Mouse (Mus musculus) small intestine, adult 2 months (tissue): ENCODE measurements around the gene Taok3. TPM values are rescaled to one million over a fixed set of nuclear protein-coding genes. Genes with fewer than 3 reads are reported as not detected.

ENCODE experiments used
- H3K27ac ChIP-seq: fragments of 200-500 bp; 2 replicates; pipeline ENCODE4 v1.5.1; 2012; ENCODE audit warnings: low read depth, low read length, control low read depth, inconsistent platforms; ENCODE audit not compliant: insufficient read depth
- H3K27me3 ChIP-seq: fragments of 200-500 bp; 2 replicates; pipeline ENCODE4 v1.6.1; 2012; ENCODE audit warnings: mild to moderate bottlenecking, moderate library complexity, low read length, inconsistent platforms; ENCODE audit not compliant: control insufficient read depth, insufficient read depth
- H3K36me3 ChIP-seq: fragments of 200-500 bp; 2 replicates; pipeline ENCODE4 v1.6.1; 2012; ENCODE audit warnings: mild to moderate bottlenecking, low read length, control low read depth, inconsistent platforms; ENCODE audit not compliant: control insufficient read depth, insufficient read depth
- H3K4me1 ChIP-seq: fragments of 200-500 bp; 2 replicates; pipeline ENCODE4 v1.6.1; 2012; ENCODE audit warnings: low read length, inconsistent platforms, mixed read lengths; ENCODE audit not compliant: control insufficient read depth, insufficient read depth, insufficient read length
- H3K4me3 ChIP-seq: fragments of 200-500 bp; 2 replicates; pipeline ENCODE4 v1.5.1; 2012; ENCODE audit warnings: low read depth, mild to moderate bottlenecking, control low read depth, inconsistent platforms, low read length, moderate library complexity
- CTCF ChIP-seq: fragments of 200-500 bp; IDR thresholded peaks from 2 replicates; pipeline ENCODE4 v1.5.1; 2012; ENCODE audit warnings: low read depth, mild to moderate bottlenecking, control low read depth, inconsistent platforms, low read length, moderate library complexity, mixed read lengths; ENCODE audit not compliant: insufficient replicate concordance, insufficient read length; ENCODE audit errors: extremely low read depth
- POLR2A ChIP-seq: fragments of 200-500 bp; IDR thresholded peaks from 2 replicates; pipeline ENCODE4 v1.6.1; 2012; ENCODE audit warnings: low read depth, mild to moderate bottlenecking, control low read depth, inconsistent platforms, low read length, moderate library complexity
- WGBS: fragments of 180-500 bp; shearing (Covaris S2); methylation state at CpG from one replicate; pipeline ENCODE4 v1.1.7; 2018; 5-methylcytosine and 5-hydroxymethylcytosine counted together
- polyA plus RNA-seq: library from polyadenylated mRNA; depleted of rRNA; stranded (reverse); fragments of >200 nt; gene quantifications from 2 replicates; pipeline ENCODE4 v1.2.3, GENCODE M21; 2012

Taok3 gene
- polyA plus RNA-seq, 1 experiment, result 32.0 TPM

GRCm38 (mm10) chr5:117153527-117154091 lies 33.7 kb downstream of the Taok3 start:
- WGBS, result 74% methylated on average over 15 of the region's 15 CpGs
- peaks cover 30% of the 10 kb centered on the region for H3K36me3 ChIP-seq
- peaks cover 8% of the 10 kb centered on the region; the same call in 1 of the 2 replicates for H3K4me1 ChIP-seq
- H3K27ac ChIP-seq, result no peak overlapping the region
- TF ChIP-seq POLR2A, result no peak
- TF ChIP-seq CTCF, result no peak
- no peak overlapping the region for H3K4me3 ChIP-seq
- H3K27me3 ChIP-seq, result no peaks in the 10 kb centered on the region

- Histone ChIP-seq H3K27me3 (no peaks in the 10 kb centered on the region), H3K4me3 (peak overlapping the region; percentile 12; the same call in 1 of the 2 replicates), H3K27ac (peak overlapping the region; percentile 91), H3K4me1 (peaks cover 27% of the 10 kb centered on the region), H3K36me3 (peaks cover 14% of the 10 kb centered on the region)
- WGBS, result 38% methylated on average over 7 of the region's 7 CpGs
- TF ChIP-seq CTCF (no peak), POLR2A (0 out of 2 replicates have a peak, but pooled peaks have one; percentile 37)
Observed at GRCm38 (mm10) chr5:117158335-117159018, 38.5 kb downstream of the Taok3 start.

GRCm38 (mm10) chr5:117159326-117159725 lies 39.4 kb downstream of the Taok3 start:
- WGBS, result 26% methylated on average over 8 of the region's 8 CpGs
- TF ChIP-seq POLR2A, result no peak
- TF ChIP-seq CTCF, result no peak
- Histone ChIP-seq H3K27me3 (no peaks in the 10 kb centered on the region), H3K4me3 (no peak overlapping the region), H3K27ac (peak overlapping the region; percentile 91), H3K4me1 (peaks cover 33% of the 10 kb centered on the region), H3K36me3 (peaks cover 9% of the 10 kb centered on the region)

- no peak overlapping the region for H3K4me3 ChIP-seq
- WGBS, result 28% methylated on average over 6 of the region's 6 CpGs
- H3K27me3 ChIP-seq, result no peaks in the 10 kb centered on the region
- H3K4me1 ChIP-seq, result peaks cover 33% of the 10 kb centered on the region
- H3K27ac ChIP-seq, result peak overlapping the region; percentile 91
- TF ChIP-seq CTCF, result no peak
- H3K36me3 ChIP-seq, result peaks cover 10% of the 10 kb centered on the region
Observed at GRCm38 (mm10) chr5:117159805-117160291, 39.9 kb downstream of the Taok3 start.

GRCm38 (mm10) chr5:117160499-117160898 lies 40.6 kb downstream of the Taok3 start:
- no peak overlapping the region; the same call in 1 of the 2 replicates for H3K4me3 ChIP-seq
- 15% methylated on average over 10 of the region's 10 CpGs for WGBS
- TF ChIP-seq POLR2A (no peak), CTCF (no peak)
- peaks cover 33% of the 10 kb centered on the region for H3K4me1 ChIP-seq
- H3K36me3 ChIP-seq, result peaks cover 10% of the 10 kb centered on the region
- peak overlapping the region; percentile 91 for H3K27ac ChIP-seq
- no peaks in the 10 kb centered on the region for H3K27me3 ChIP-seq

GRCm38 (mm10) chr5:117163790-117164189 lies 43.9 kb downstream of the Taok3 start:
- Histone ChIP-seq H3K4me3 (no peak overlapping the region), H3K27ac (no peak overlapping the region)
- WGBS, result 76% methylated on average over 13 of the region's 13 CpGs

GRCm38 (mm10) chr5:117164516-117164915 lies 44.6 kb downstream of the Taok3 start:
- Histone ChIP-seq H3K36me3 (peaks cover 5% of the 10 kb centered on the region; the same call in 1 of the 2 replicates), H3K4me1 (peaks cover 18% of the 10 kb centered on the region), H3K4me3 (no peak overlapping the region), H3K27me3 (no peaks in the 10 kb centered on the region), H3K27ac (no peak overlapping the region)
- WGBS, result 40% methylated on average over 5 of the region's 5 CpGs
- TF ChIP-seq POLR2A, result no peak
- no peak for TF ChIP-seq CTCF

More at GRCm38 (mm10) chr5:117163790-117164189, 43.9 kb downstream of the Taok3 start:
- no peak for TF ChIP-seq POLR2A
- TF ChIP-seq CTCF, result no peak
- Histone ChIP-seq H3K36me3 (peaks cover 5% of the 10 kb centered on the region), H3K27me3 (no peaks in the 10 kb centered on the region), H3K4me1 (peaks cover 25% of the 10 kb centered on the region)
